23 mouse cellular contexts compared by ENCODE assay signal in the genomic region with DNA sequence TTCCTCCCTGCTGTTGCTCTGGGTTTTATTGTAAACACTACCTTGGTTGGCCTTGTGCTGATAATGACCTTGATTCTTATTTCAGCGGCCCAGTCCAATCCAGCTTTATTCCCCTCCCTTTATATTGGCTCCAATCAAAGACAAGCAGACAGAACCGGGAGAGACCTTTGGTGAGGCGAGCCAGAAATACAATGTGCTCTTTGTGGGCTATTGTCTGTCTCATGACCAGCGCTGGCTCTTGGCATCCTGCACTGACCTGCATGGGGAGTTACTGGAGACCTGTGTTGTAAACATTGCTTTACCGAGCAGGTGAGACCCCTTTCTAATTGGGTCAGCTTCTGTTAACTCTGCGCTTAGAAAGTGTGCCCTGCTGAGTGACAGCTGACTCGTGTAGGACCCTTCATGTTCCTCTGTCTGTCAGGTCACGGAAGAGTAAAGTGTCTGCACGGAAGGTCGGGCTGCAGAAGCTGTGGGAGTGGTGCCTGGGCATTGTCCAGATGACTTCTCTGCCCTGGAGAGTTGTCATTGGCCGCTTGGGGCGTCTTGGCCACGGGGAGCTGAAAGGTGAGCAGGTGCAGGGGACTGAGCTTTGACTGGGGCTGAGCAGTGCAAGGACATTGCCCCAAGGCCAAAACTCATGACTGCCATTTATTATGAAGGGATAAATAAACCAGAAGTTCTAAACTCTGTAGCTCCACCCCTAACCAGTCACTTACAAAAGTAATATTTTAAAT.
DNase-seq lines count a peak whose midpoint lies in the region; ATAC-seq and TF ChIP-seq lines count a peak whose summit lies in the region.
"Had no signal": no experiment of that assay in that cellular context is flagged by ENCODE, and none has a peak within 500 bp of the region (broad histone marks: within the 10 kb centered on the region; RNA-seq: fewer than 3 reads in every experiment).

No protein-coding gene starts in this region.

- H3K27ac ChIP-seq in hindbrain, postnatal 0 days, result no peak overlapping the region
- no peak overlapping the region for H3K27ac ChIP-seq in hindbrain, embryonic 16.5 days (ENCODE audit: low read depth, low read length)
- peak overlapping the region; percentile 19; the same call in 1 of the 2 replicates for H3K27ac ChIP-seq in layer of hippocampus, adult 2 months
- H3K27ac ChIP-seq: forebrain, embryonic 10.5 days; heart, adult 2 months; hindbrain, embryonic 13.5 days; limb, embryonic 10.5 days; liver, embryonic 15.5 days; stomach, embryonic 15.5 days had no signal

- H3K27me3 ChIP-seq in hindbrain, postnatal 0 days (ENCODE audit: insufficient read depth, low read length), result no peaks in the 10 kb centered on the region
- no peaks in the 10 kb centered on the region for H3K27me3 ChIP-seq in hindbrain, embryonic 16.5 days (replicated peaks; ENCODE audit: control insufficient read depth, insufficient read depth, low read length)
- H3K27me3 ChIP-seq: hindbrain, embryonic 13.5 days; liver, embryonic 15.5 days; stomach, embryonic 15.5 days had no signal

- TF ChIP-seq CTCF in hindbrain, postnatal 0 days (IDR thresholded peaks at IDR 0.05; ENCODE audit: low read depth), result no peak
- TF ChIP-seq CTCF in layer of hippocampus, adult 2 months (conservative IDR thresholded peaks at IDR 0.05), result no peak

- no peak overlapping the region for H3K4me3 ChIP-seq in hindbrain, postnatal 0 days (ENCODE audit: low read length)
- H3K4me3 ChIP-seq in hindbrain, embryonic 16.5 days (ENCODE audit: low read length), result no peak overlapping the region
- no peak overlapping the region for H3K4me3 ChIP-seq in layer of hippocampus, adult 2 months
- H3K4me3 ChIP-seq: forebrain, embryonic 10.5 days; heart, adult 2 months; hindbrain, embryonic 13.5 days; limb, embryonic 10.5 days; liver, embryonic 15.5 days; stomach, embryonic 15.5 days had no signal

- WGBS in hindbrain, postnatal 0 days, result 60% methylated on average over 13 of the region's 13 CpGs
- WGBS in hindbrain, embryonic 16.5 days, result 63% methylated on average over 13 of the region's 13 CpGs

- no peak overlapping the region for H3K9ac ChIP-seq in hindbrain, postnatal 0 days (replicated peaks; ENCODE audit: low read length)
- H3K9ac ChIP-seq in hindbrain, embryonic 16.5 days (ENCODE audit: low read depth, low read length), result no peak overlapping the region
- H3K9ac ChIP-seq: hindbrain, embryonic 13.5 days; liver, embryonic 15.5 days; stomach, embryonic 15.5 days had no signal

- no peaks in the 10 kb centered on the region for H3K9me3 ChIP-seq in hindbrain, postnatal 0 days (ENCODE audit: low read length)
- H3K9me3 ChIP-seq in hindbrain, embryonic 16.5 days (ENCODE audit: control insufficient read depth, low read length), result no peaks in the 10 kb centered on the region
- H3K9me3 ChIP-seq: forebrain, embryonic 10.5 days; hindbrain, embryonic 13.5 days; limb, embryonic 10.5 days; liver, embryonic 15.5 days; stomach, embryonic 15.5 days had no signal

- peak; percentile 21; the same call in 1 of the 2 replicates for ATAC-seq in hindbrain, postnatal 0 days
- no peak for ATAC-seq in hindbrain, embryonic 16.5 days
- ATAC-seq: forebrain, embryonic 16.5 days had no signal

- no peaks in the 10 kb centered on the region for H3K4me1 ChIP-seq in hindbrain, postnatal 0 days (ENCODE audit: insufficient read depth, low read length)
- no peaks in the 10 kb centered on the region for H3K4me1 ChIP-seq in hindbrain, embryonic 16.5 days (ENCODE audit: control insufficient read depth, insufficient read depth, low read depth, low read length)
- H3K4me1 ChIP-seq: liver, embryonic 15.5 days; stomach, embryonic 15.5 days had no signal

- no peak overlapping the region for H3K4me2 ChIP-seq in hindbrain, postnatal 0 days (ENCODE audit: low read depth, low read length)
- H3K4me2 ChIP-seq in hindbrain, embryonic 16.5 days (ENCODE audit: low read length), result no peak overlapping the region
- H3K4me2 ChIP-seq: hindbrain, embryonic 13.5 days; liver, embryonic 15.5 days; stomach, embryonic 15.5 days had no signal

- DNase-seq in adrenal gland, adult (ENCODE audit: inconsistent age in 2 of 2, low spot score in 1 of 2), result peak; percentile 43 to 61
- no peak for DNase-seq in adrenal gland, postnatal 4 days (ENCODE audit: low spot score in 2 of 2)
- DNase-seq in hindbrain, postnatal 0 days (ENCODE audit: low spot score), result no peak
- no peak for DNase-seq in layer of hippocampus, adult 2 months (ENCODE audit: low spot score in 2 of 2)
- no peak for DNase-seq in layer of hippocampus, adult 18-20 months (ENCODE audit: low spot score in 2 of 2)
- DNase-seq in kidney, postnatal 25 days, result peak; percentile 25 to 62
- no peak for DNase-seq in gastrocnemius, adult 8-10 months (ENCODE audit: low spot score in 2 of 2)
- DNase-seq: gastrocnemius, postnatal 36 days; heart, adult 2 months; heart, postnatal 36 days; liver; lung, postnatal 4 days; midbrain, embryonic 14.5 days; right cerebral cortex, adult 18-20 months; thymus, adult 2 months; thymus, postnatal 4 days had no signal

- H3K36me3 ChIP-seq in hindbrain, postnatal 0 days (ENCODE audit: insufficient read depth, low read length), result peaks cover 48% of the 10 kb centered on the region
- H3K36me3 ChIP-seq in hindbrain, embryonic 16.5 days (ENCODE audit: control insufficient read depth, insufficient read depth, low read length), result peaks cover 29% of the 10 kb centered on the region

Comparison
In these comparisons a context has a peak if more than half of its experiments do, and no peak if none do; other contexts are left out.
1. DNase-seq: peak in adrenal gland, adult (2 of 2) and kidney, postnatal 25 days (2 of 2); none in adrenal gland, postnatal 4 days (0 of 2), hindbrain, postnatal 0 days (single experiment), layer of hippocampus, adult 2 months (0 of 2), layer of hippocampus, adult 18-20 months (0 of 2) and gastrocnemius, adult 8-10 months (0 of 2).